Mouse (Mus musculus): Measurements from ENCODE around the gene Tle6. TPM values are rescaled to one million over a fixed set of nuclear protein-coding genes. Genes with fewer than 3 reads are reported as not detected.

Tle6 gene
- total RNA-seq, 2 experiments from 2014 or later = 1.3 to 3.0 TPM

- DNase-seq = no peak
Measured at GRCm38 (mm10) chr10:81560719-81561459, 40.0 kb downstream of the Tle6 start.

- DNase-seq = peak; percentile 78 to 79
Measured at GRCm38 (mm10) chr10:81559627-81560539, 41.0 kb downstream of the Tle6 start.

GRCm38 (mm10) chr10:81559163-81559626 lies 41.7 kb downstream of the Tle6 start, which contains the start of gene Aes:
Aes (plus strand) TSS chr10:81559488.
- DNase-seq = peak; percentile 74 to 75

GRCm38 (mm10) chr10:81557491-81557890 lies 43.4 kb downstream of the Tle6 start:
- no peak for DNase-seq

- DNase-seq = no peak
Measured at GRCm38 (mm10) chr10:81556282-81556681, 44.6 kb downstream of the Tle6 start.

- DNase-seq = no peak
Measured at GRCm38 (mm10) chr10:81553807-81554755, 46.8 kb downstream of the Tle6 start.

- no peak for DNase-seq
Measured at GRCm38 (mm10) chr10:81553232-81553631, 47.6 kb downstream of the Tle6 start.

GRCm38 (mm10) chr10:81551597-81552102 lies 49.2 kb downstream of the Tle6 start:
- DNase-seq = peak; percentile 70 to 75

- DNase-seq = no peak
Measured at GRCm38 (mm10) chr10:81550257-81550656, 50.6 kb downstream of the Tle6 start.

GRCm38 (mm10) chr10:81548944-81549343 lies 51.9 kb downstream of the Tle6 start:
- no peak for DNase-seq

- no peak for DNase-seq
Measured at GRCm38 (mm10) chr10:81546788-81547571, 53.9 kb downstream of the Tle6 start.

- no peak for DNase-seq
Measured at GRCm38 (mm10) chr10:81546332-81546731, 54.5 kb downstream of the Tle6 start.

- DNase-seq = peak; percentile 100
Measured at GRCm38 (mm10) chr10:81545161-81545747, 55.6 kb downstream of the Tle6 start, which contains the start of gene Gna11. Gna11 (minus strand) TSS chr10:81545190.

GRCm38 (mm10) chr10:81544296-81545160 lies 56.3 kb downstream of the Tle6 start:
- DNase-seq = no peak

GRCm38 (mm10) chr10:81543633-81544032 lies 57.2 kb downstream of the Tle6 start:
- no peak for DNase-seq

- DNase-seq = no peak
Measured at GRCm38 (mm10) chr10:81542727-81543460, 58.0 kb downstream of the Tle6 start.

- no peak for DNase-seq
Measured at GRCm38 (mm10) chr10:81541803-81542202, 59.1 kb downstream of the Tle6 start.

GRCm38 (mm10) chr10:81541363-81541762 lies 59.5 kb downstream of the Tle6 start:
- DNase-seq = no peak

All from layer of hippocampus, postnatal 36 days (tissue).